Mouse (Mus musculus): Measurements from ENCODE around the gene 4930583I09Rik. TPM values are rescaled to one million over a fixed set of nuclear protein-coding genes. Genes with fewer than 3 reads are reported as not detected.

The 4930583I09Rik gene
- polyA plus RNA-seq, 2 experiments, result not detected

- H3K9ac ChIP-seq (replicated peaks), result no peak overlapping the region
- H3K27me3 ChIP-seq (ENCODE audit: control insufficient read depth, insufficient read depth, low read length), result no peaks in the 10 kb centered on the region
- H3K4me1 ChIP-seq (replicated peaks; ENCODE audit: control insufficient read depth in 2 of 2, insufficient read depth in 2 of 2, low read length in 1 of 2), result no peaks in the 10 kb centered on the region
- no peak overlapping the region for H3K4me3 ChIP-seq (ENCODE audit: insufficient read depth in 1 of 2, low read depth in 2 of 2, low read length in 2 of 2)
- no peaks in the 10 kb centered on the region for H3K9me3 ChIP-seq (ENCODE audit: control insufficient read depth, low read length)
- TF ChIP-seq CTCF (IDR thresholded peaks at IDR 0.05; ENCODE audit: low read depth), result no peak
- no peak for TF ChIP-seq EP300 (IDR thresholded peaks at IDR 0.05; ENCODE audit: low read depth)
- WGBS (ENCODE audit: insufficient replicate concordance), result 56% methylated on average over 7 of the region's 7 CpGs
- H3K36me3 ChIP-seq (replicated peaks; ENCODE audit: control insufficient read depth, insufficient read depth, low read depth), result no peaks in the 10 kb centered on the region
- no peak overlapping the region for H3K27ac ChIP-seq
- ATAC-seq (ENCODE audit: insufficient read depth) (no peak), DNase-seq (ENCODE audit: low read depth in 3 of 3, low spot score in 3 of 3) (no peak)
- H3K4me2 ChIP-seq (ENCODE audit: low read depth), result no peak overlapping the region
Measured at GRCm38 (mm10) chr17:64833906-64834490, 1.9 kb downstream of the 4930583I09Rik start.

DNA sequence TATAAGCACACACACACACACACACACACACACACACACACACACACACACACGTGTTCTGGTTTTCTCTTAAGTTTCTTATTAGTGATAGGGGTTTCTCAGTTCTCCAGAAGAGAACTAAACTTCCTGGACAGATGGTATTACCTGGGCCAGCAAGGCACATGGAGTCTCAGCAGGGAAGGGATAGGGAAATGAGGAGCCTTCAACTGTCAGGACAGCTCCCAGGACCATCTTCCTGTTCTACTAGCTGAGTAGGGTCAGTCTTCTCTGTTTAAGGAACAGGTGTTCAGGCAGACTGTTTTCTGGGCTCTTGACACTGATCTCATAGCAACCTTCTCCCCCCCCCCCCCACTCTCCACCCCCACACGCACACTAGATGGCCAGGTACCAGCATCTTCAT is 2.8 kb downstream of the 4930583I09Rik start:
- no peaks in the 10 kb centered on the region for H3K36me3 ChIP-seq (replicated peaks; ENCODE audit: control insufficient read depth, insufficient read depth, low read depth)

GRCm38 (mm10) chr17:64827482-64827881 is 8.4 kb downstream of the 4930583I09Rik start:
- Histone ChIP-seq H3K27me3 (ENCODE audit: control insufficient read depth, insufficient read depth, low read length) (no peaks in the 10 kb centered on the region), H3K9me3 (ENCODE audit: control insufficient read depth, low read length) (no peaks in the 10 kb centered on the region), H3K4me2 (ENCODE audit: low read depth) (no peak overlapping the region), H3K27ac (no peak overlapping the region), H3K4me3 (ENCODE audit: insufficient read depth in 1 of 2, low read depth in 2 of 2, low read length in 2 of 2) (no peak overlapping the region), H3K4me1 (replicated peaks; ENCODE audit: control insufficient read depth in 2 of 2, insufficient read depth in 2 of 2, low read length in 1 of 2) (no peaks in the 10 kb centered on the region), H3K9ac (replicated peaks) (no peak overlapping the region), H3K36me3 (replicated peaks; ENCODE audit: control insufficient read depth, insufficient read depth, low read depth) (no peaks in the 10 kb centered on the region)
- ATAC-seq (ENCODE audit: insufficient read depth), result no peak
- WGBS (ENCODE audit: insufficient replicate concordance), result 79% methylated on average over 5 of the region's 5 CpGs
- no peak for TF ChIP-seq EP300 (IDR thresholded peaks at IDR 0.05; ENCODE audit: low read depth)
- TF ChIP-seq CTCF (IDR thresholded peaks at IDR 0.05; ENCODE audit: low read depth), result no peak
- no peak for DNase-seq (ENCODE audit: low read depth in 3 of 3, low spot score in 3 of 3)

More for the DNA sequence above, 2.8 kb downstream of the 4930583I09Rik start:
- Histone ChIP-seq H3K9ac (replicated peaks) (no peak overlapping the region), H3K4me1 (replicated peaks; ENCODE audit: control insufficient read depth in 2 of 2, insufficient read depth in 2 of 2, low read length in 1 of 2) (no peaks in the 10 kb centered on the region), H3K27ac (no peak overlapping the region), H3K9me3 (ENCODE audit: control insufficient read depth, low read length) (no peaks in the 10 kb centered on the region), H3K4me2 (ENCODE audit: low read depth) (no peak overlapping the region), H3K4me3 (ENCODE audit: insufficient read depth in 1 of 2, low read depth in 2 of 2, low read length in 2 of 2) (no peak overlapping the region), H3K27me3 (ENCODE audit: control insufficient read depth, insufficient read depth, low read length) (no peaks in the 10 kb centered on the region)
- WGBS (ENCODE audit: insufficient replicate concordance), result 55% methylated on average over 2 of the region's 2 CpGs
- ATAC-seq (ENCODE audit: insufficient read depth) (no peak), DNase-seq (ENCODE audit: low read depth in 3 of 3, low spot score in 3 of 3) (no peak)
- no peak for TF ChIP-seq CTCF (IDR thresholded peaks at IDR 0.05; ENCODE audit: low read depth)
- no peak for TF ChIP-seq EP300 (IDR thresholded peaks at IDR 0.05; ENCODE audit: low read depth)

DNA sequence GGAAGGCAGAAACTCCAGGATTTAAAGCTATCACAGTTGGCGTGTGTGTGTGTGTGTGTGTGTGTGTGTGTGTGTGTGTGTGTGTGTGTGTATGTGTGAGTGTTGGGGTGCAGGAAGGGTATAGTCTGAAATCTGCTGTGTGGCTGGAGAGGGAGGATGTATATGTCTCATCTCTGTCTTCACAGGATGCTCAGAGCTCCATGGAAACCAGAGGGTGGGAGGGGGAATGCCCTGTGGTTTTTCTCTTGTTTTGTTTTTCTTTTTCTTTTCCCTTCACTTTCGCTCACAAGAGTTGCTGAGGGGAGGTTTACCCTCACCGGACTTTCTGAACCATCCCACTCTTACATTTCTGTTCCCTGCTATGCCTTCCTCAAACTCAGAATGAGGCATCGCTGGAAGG is 9.0 kb downstream of the 4930583I09Rik start:
- Histone ChIP-seq H3K27me3 (ENCODE audit: control insufficient read depth, insufficient read depth, low read length) (no peaks in the 10 kb centered on the region), H3K27ac (no peak overlapping the region), H3K36me3 (replicated peaks; ENCODE audit: control insufficient read depth, insufficient read depth, low read depth) (no peaks in the 10 kb centered on the region), H3K9me3 (ENCODE audit: control insufficient read depth, low read length) (no peaks in the 10 kb centered on the region), H3K4me3 (ENCODE audit: insufficient read depth in 1 of 2, low read depth in 2 of 2, low read length in 2 of 2) (no peak overlapping the region), H3K4me2 (ENCODE audit: low read depth) (no peak overlapping the region), H3K4me1 (replicated peaks; ENCODE audit: control insufficient read depth in 2 of 2, insufficient read depth in 2 of 2, low read length in 1 of 2) (no peaks in the 10 kb centered on the region), H3K9ac (replicated peaks) (no peak overlapping the region)
- TF ChIP-seq CTCF (IDR thresholded peaks at IDR 0.05; ENCODE audit: low read depth) (no peak), EP300 (IDR thresholded peaks at IDR 0.05; ENCODE audit: low read depth) (no peak)
- 60% methylated on average over 4 of the region's 4 CpGs for WGBS (ENCODE audit: insufficient replicate concordance)
- DNase-seq (ENCODE audit: low read depth in 3 of 3, low spot score in 3 of 3) (no peak), ATAC-seq (ENCODE audit: insufficient read depth) (no peak)

GRCm38 (mm10) chr17:64822561-64822960 is 13.3 kb downstream of the 4930583I09Rik start:
- Histone ChIP-seq H3K4me3 (ENCODE audit: insufficient read depth in 1 of 2, low read depth in 2 of 2, low read length in 2 of 2) (no peak overlapping the region), H3K4me1 (replicated peaks; ENCODE audit: control insufficient read depth in 2 of 2, insufficient read depth in 2 of 2, low read length in 1 of 2) (no peaks in the 10 kb centered on the region), H3K9me3 (ENCODE audit: control insufficient read depth, low read length) (no peaks in the 10 kb centered on the region), H3K4me2 (ENCODE audit: low read depth) (no peak overlapping the region), H3K36me3 (replicated peaks; ENCODE audit: control insufficient read depth, insufficient read depth, low read depth) (no peaks in the 10 kb centered on the region), H3K9ac (replicated peaks) (no peak overlapping the region), H3K27ac (no peak overlapping the region), H3K27me3 (ENCODE audit: control insufficient read depth, insufficient read depth, low read length) (no peaks in the 10 kb centered on the region)
- 51% methylated on average over 5 of the region's 5 CpGs for WGBS (ENCODE audit: insufficient replicate concordance)
- DNase-seq (ENCODE audit: low read depth in 3 of 3, low spot score in 3 of 3) (no peak), ATAC-seq (ENCODE audit: insufficient read depth) (no peak)
- TF ChIP-seq CTCF (IDR thresholded peaks at IDR 0.05; ENCODE audit: low read depth) (no peak), EP300 (IDR thresholded peaks at IDR 0.05; ENCODE audit: low read depth) (no peak)
